Mouse (Mus musculus) lung, postnatal 0 days (tissue): Measurements from ENCODE around the gene Actr3.

Experiments
- CTCF ChIP-seq: IDR thresholded peaks from 2 replicates; pipeline ENCODE4 v1.5.1; 2016; ENCODE audit warnings: antibody characterized with exemption, mild to moderate bottlenecking
- EP300 ChIP-seq: IDR thresholded peaks from 2 replicates; pipeline ENCODE4 v1.6.1; 2016; ENCODE audit warnings: antibody characterized with exemption, mild to moderate bottlenecking, control low read depth

DNA sequence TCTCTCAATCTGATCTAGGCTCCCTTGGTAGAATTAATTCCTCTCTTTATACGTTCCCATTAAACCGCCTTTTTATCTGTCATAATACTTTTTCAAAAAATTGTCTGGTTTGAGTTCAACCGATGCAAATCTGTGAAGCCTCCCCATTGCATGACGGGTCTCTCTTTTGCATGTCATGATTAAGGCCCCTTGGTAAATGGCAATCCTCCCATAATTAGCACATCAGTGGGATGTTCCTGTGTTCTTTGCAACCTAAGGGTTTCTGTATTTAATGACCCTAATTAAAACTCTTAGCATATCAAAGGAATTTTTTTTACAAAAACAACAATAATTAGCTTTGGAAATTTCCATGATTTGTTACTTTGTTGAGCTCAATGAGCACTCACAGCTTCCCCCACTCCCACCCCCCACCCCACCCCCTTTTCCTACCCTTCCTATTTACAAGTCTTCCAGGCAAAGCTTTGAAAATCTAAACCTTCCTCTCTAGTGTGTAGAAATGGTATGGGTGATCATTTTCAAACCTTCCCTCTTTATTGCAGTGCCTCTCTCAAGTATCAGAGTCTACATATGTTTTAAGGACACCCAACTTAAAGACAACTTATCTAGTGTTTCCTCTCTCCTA lies 84.0 kb downstream of the Actr3 start:
- TF ChIP-seq CTCF, result no peak
- no peak for TF ChIP-seq EP300
